Comparison of ENCODE assay signal across 7 mouse cellular contexts in the genomic region with DNA sequence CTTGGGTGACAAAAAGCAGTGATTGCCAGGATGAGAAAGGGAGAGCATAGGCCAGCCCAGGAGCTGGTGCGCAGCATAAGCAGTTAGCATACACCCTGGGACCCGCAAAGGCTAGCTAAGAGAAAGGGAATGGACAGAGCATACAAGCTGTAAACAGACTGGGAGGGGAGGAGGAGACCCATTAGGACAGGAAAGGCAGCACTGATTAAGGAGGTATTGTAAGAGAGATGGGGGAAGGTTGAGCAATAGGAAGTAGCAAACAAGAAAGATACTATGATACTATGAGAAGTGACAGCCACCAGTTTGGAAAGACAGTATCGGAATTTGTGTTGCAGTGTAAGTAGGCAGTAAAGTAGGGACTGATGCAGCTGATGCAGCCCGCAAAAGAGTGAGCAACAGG. TPM values are rescaled to one million over a fixed set of nuclear protein-coding genes. Genes with fewer than 3 reads are reported as not detected.
DNase-seq lines count a peak whose midpoint lies in the region; ATAC-seq lines count a peak whose summit lies in the region.

No protein-coding gene starts in this region.

- 21% methylated on average over 4 of the region's 4 CpGs for WGBS in lung, embryonic 16.5 days
- 63% methylated on average over 4 of the region's 4 CpGs for WGBS in forebrain, embryonic 10.5 days
- WGBS in limb, embryonic 12.5 days, result 49% methylated on average over 4 of the region's 4 CpGs
- 27% methylated on average over 4 of the region's 4 CpGs for WGBS in stomach, embryonic 14.5 days

- peak overlapping the region; percentile 90 for H3K4me2 ChIP-seq in lung, embryonic 16.5 days (ENCODE audit: low read depth, low read length)
- peak overlapping the region; percentile 95 for H3K4me2 ChIP-seq in limb, embryonic 12.5 days
- peak overlapping the region; percentile 70 for H3K4me2 ChIP-seq in stomach, embryonic 14.5 days (replicated peaks; ENCODE audit: low read depth, low read length)

- H3K4me1 ChIP-seq in lung, embryonic 16.5 days (replicated peaks; ENCODE audit: control insufficient read depth, insufficient read depth, low read length), result peaks cover 39% of the 10 kb centered on the region
- H3K4me1 ChIP-seq in forebrain, embryonic 10.5 days, result peaks cover 36% of the 10 kb centered on the region
- peaks cover 27% of the 10 kb centered on the region for H3K4me1 ChIP-seq in limb, embryonic 12.5 days (replicated peaks)
- H3K4me1 ChIP-seq in stomach, embryonic 14.5 days (ENCODE audit: control insufficient read depth, insufficient read depth, low read length), result peaks cover 35% of the 10 kb centered on the region

- no peaks in the 10 kb centered on the region for H3K27me3 ChIP-seq in lung, embryonic 16.5 days (ENCODE audit: control insufficient read depth, insufficient read depth, low read depth, low read length)
- H3K27me3 ChIP-seq in forebrain, embryonic 10.5 days (ENCODE audit: poor library complexity, severe bottlenecking), result no peaks in the 10 kb centered on the region
- no peaks in the 10 kb centered on the region for H3K27me3 ChIP-seq in limb, embryonic 12.5 days
- H3K27me3 ChIP-seq in stomach, embryonic 14.5 days (ENCODE audit: control insufficient read depth, insufficient read depth, low read length), result no peaks in the 10 kb centered on the region

- DNase-seq in lung, adult 18-20 months, result no peak
- DNase-seq in forebrain, embryonic 10.5 days (ENCODE audit: extremely low spot score, low spot score), result no peak
- no peak for DNase-seq in layer of hippocampus, postnatal 14 days (ENCODE audit: low spot score in 2 of 2)
- DNase-seq in cerebellum, postnatal 4 days (ENCODE audit: low spot score in 2 of 2), result no peak

- H3K9me3 ChIP-seq in lung, embryonic 16.5 days (ENCODE audit: control insufficient read depth, low read length), result no peaks in the 10 kb centered on the region
- no peaks in the 10 kb centered on the region for H3K9me3 ChIP-seq in forebrain, embryonic 10.5 days
- H3K9me3 ChIP-seq in limb, embryonic 12.5 days, result no peaks in the 10 kb centered on the region
- no peaks in the 10 kb centered on the region for H3K9me3 ChIP-seq in stomach, embryonic 14.5 days (ENCODE audit: control insufficient read depth, low read depth, low read length)

- ATAC-seq in lung, embryonic 16.5 days (ENCODE audit: low read depth), result no peak
- no peak for ATAC-seq in limb, embryonic 12.5 days (ENCODE audit: insufficient number of reproducible peaks, insufficient read depth, low FRiP score, low TSS enrichment, low read depth)
- ATAC-seq in stomach, embryonic 14.5 days (ENCODE audit: insufficient number of reproducible peaks, insufficient read depth, low FRiP score, low read depth), result no peak

- H3K4me3 ChIP-seq in lung, embryonic 16.5 days (ENCODE audit: low read length), result peak overlapping the region; percentile 92
- H3K4me3 ChIP-seq in forebrain, embryonic 10.5 days, result peak overlapping the region; percentile 80
- H3K4me3 ChIP-seq in limb, embryonic 12.5 days (replicated peaks), result peak overlapping the region; percentile 91
- H3K4me3 ChIP-seq in stomach, embryonic 14.5 days (ENCODE audit: low read depth, low read length), result peak overlapping the region; percentile 98

- no peak overlapping the region for H3K27ac ChIP-seq in lung, embryonic 16.5 days (ENCODE audit: low read length)
- H3K27ac ChIP-seq in forebrain, embryonic 10.5 days, result 0 out of 2 replicates have a peak overlapping the region, but pooled peaks have one; percentile 1
- H3K27ac ChIP-seq in limb, embryonic 12.5 days, result no peak overlapping the region
- peak overlapping the region; percentile 61; the same call in 1 of the 2 replicates for H3K27ac ChIP-seq in stomach, embryonic 14.5 days (ENCODE audit: low read length)

- H3K36me3 ChIP-seq in lung, embryonic 16.5 days (ENCODE audit: control insufficient read depth, insufficient read depth, low read length), result no peaks in the 10 kb centered on the region
- peaks cover 27% of the 10 kb centered on the region for H3K36me3 ChIP-seq in forebrain, embryonic 10.5 days (replicated peaks)
- H3K36me3 ChIP-seq in limb, embryonic 12.5 days, result no peaks in the 10 kb centered on the region
- no peaks in the 10 kb centered on the region for H3K36me3 ChIP-seq in stomach, embryonic 14.5 days (ENCODE audit: control insufficient read depth, insufficient read depth, low read length)

- H3K9ac ChIP-seq in lung, embryonic 16.5 days (ENCODE audit: low read length), result peak overlapping the region; percentile 96
- H3K9ac ChIP-seq in limb, embryonic 12.5 days (replicated peaks), result peak overlapping the region; percentile 94
- H3K9ac ChIP-seq in stomach, embryonic 14.5 days (replicated peaks; ENCODE audit: low read depth, low read length), result peak overlapping the region; percentile 96

RNA-seq across cellular contexts. Expression of a gene that starts 1.8 kb away (rescaled TPM):
- 33.4 and 35.0 TPM in 2 replicates for polyA plus RNA-seq in lung, embryonic 16.5 days (2015; fragmentation: Nextera tagmentation; extraction: Ambion mirVana)
- 38.2 and 41.4 TPM in 2 replicates for polyA plus RNA-seq in forebrain, embryonic 10.5 days (2016; fragmentation: Nextera tagmentation; extraction: Ambion mirVana)
- polyA plus RNA-seq in limb, embryonic 12.5 days (2016; fragmentation: Nextera tagmentation; extraction: Ambion mirVana), result 54.4 and 58.5 TPM in 2 replicates
- 54.4 and 63.4 TPM in 2 replicates for polyA plus RNA-seq in stomach, embryonic 14.5 days (2014; fragmentation: Nextera tagmentation; extraction: Ambion mirVana)
- 100 to 1,000 TPM in 1 of 2 experiments, 10 to 100 TPM in 1; 95.9 to 110 TPM for total RNA-seq in layer of hippocampus, postnatal 14 days (2021)

RNA-seq across cellular contexts. Expression of a gene that starts 42.9 kb away (rescaled TPM):
- polyA plus RNA-seq in lung, embryonic 16.5 days (2015; fragmentation: Nextera tagmentation; extraction: Ambion mirVana), result 24.8 and 25.7 TPM in 2 replicates
- polyA plus RNA-seq in forebrain, embryonic 10.5 days (2016; fragmentation: Nextera tagmentation; extraction: Ambion mirVana), result 44.5 and 45.0 TPM in 2 replicates
- 41.2 and 45.1 TPM in 2 replicates for polyA plus RNA-seq in limb, embryonic 12.5 days (2016; fragmentation: Nextera tagmentation; extraction: Ambion mirVana)
- polyA plus RNA-seq in stomach, embryonic 14.5 days (2014; fragmentation: Nextera tagmentation; extraction: Ambion mirVana), result 25.2 and 29.9 TPM in 2 replicates
- total RNA-seq in layer of hippocampus, postnatal 14 days (2021), result 10 to 100 TPM; 32.8 to 33.9 TPM

Comparison
In these comparisons a context has a peak if more than half of its experiments do, and no peak if none do; other contexts are left out.
1. H3K27ac ChIP-seq: peak in forebrain, embryonic 10.5 days (single experiment) and stomach, embryonic 14.5 days (single experiment); none in lung, embryonic 16.5 days (single experiment) and limb, embryonic 12.5 days (single experiment).
2. Peak in every context shown above with its lines, with median percentiles within 50 percentile points of each other: H3K4me2 ChIP-seq, H3K4me3 ChIP-seq and H3K9ac ChIP-seq.